Mouse (Mus musculus): ENCODE data around the gene Izumo1r. TPM values are rescaled to one million over a fixed set of nuclear protein-coding genes. Genes with fewer than 3 reads are reported as not detected.

Gene Izumo1r
- not detected in 2 replicates for polyA plus RNA-seq (2021; fragmentation: Nextera tagmentation)
- long read RNA-seq, experiment 1, result 0 reads
- long read RNA-seq, experiment 2, result 0 reads

DNA sequence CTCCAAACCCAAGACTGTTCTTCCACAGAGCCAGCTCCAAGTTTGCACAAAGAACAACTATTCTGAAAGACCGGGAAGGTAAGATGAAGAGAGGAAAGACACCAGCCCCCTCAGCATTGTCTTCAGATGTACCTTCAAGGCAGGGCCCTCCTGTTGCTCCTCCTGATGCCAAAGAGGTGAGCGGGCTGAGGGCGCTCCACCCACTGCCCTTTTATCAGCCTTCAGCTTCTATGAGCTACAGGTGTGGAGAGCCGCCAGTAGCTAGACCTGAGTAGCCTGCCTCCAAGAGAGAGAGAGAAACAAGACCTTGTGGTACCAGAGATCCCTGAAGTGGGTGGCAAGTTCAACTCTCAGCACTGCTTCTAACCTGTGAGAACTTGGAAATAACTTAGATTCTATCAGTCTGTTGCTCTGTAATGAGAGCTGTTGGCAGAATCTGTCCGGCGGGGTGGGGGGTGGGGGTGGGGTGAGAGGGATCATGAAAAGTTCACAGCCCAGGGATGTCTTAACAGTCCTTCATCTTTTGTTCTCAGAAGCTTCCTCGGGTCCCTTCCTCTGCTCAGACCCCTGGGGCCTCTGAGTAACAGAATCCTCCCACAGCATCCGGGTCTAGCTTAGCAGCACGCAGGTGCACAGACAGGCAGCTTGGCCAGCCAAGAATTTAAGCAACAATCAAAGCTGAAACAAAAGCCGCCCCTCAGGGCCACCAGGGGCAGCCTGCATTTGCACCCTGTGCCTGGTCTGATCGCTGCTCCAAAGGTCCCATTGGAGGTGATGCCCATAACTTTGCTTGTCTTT lies at the start of gene Izumo1r:
Gene Izumo1r (minus strand): TSS at position 369 of the 798 bp plus-strand sequence.

DNA sequence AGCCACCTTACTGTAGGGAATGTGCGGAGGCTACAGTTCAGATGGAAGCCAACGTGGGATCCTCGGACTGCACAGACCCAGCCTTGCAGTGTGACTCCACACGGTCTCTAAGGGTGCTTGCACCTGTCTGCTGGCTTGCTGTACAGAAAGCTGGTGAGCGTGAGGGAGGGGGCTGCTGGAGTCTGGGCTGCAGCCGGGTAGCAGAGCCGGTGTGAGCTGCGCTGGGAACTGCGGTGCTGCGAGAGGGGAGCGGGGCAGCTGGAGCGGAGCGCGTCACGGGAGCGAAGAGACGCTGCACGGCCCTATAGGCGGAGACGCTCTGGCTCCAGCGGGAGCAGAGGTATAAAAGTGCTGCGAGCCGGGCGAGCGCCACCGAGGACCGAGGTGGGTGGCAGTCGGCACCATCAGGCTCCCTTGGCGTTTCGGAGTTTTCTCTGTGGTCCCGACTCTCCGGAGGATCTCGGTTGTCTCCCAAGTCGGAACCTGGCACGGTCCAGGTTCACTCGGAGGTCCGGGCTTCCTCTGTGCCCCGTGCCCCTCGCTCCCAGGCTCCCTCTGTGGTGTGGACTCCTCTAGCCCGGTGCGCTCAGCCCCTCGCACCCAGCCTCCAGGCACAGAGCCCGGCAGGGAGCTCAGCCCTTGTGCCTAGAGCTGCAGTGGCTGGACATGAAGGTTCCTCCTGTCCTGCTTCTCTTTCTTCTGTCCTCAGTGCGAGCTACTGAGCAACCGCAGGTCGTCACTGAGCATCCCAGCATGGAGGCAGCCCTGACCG lies 43.7 kb downstream of the Izumo1r start, which contains the start of gene Gpr83:
Gene Gpr83 (plus strand): TSS at position 343 of the 772 bp plus-strand sequence.

Other genes starting within 250 kb of the Izumo1r start
- gene Piwil4, start 163.2 kb downstream of the Izumo1r start, polyA plus RNA-seq (2021; fragmentation: Nextera tagmentation), result not detected in 2 replicates
- gene Fut4, start 151.6 kb downstream of the Izumo1r start, polyA plus RNA-seq (2021; fragmentation: Nextera tagmentation), result 0.08 and 0.17 TPM in 2 replicates
- 2.0 and 2.2 TPM in 2 replicates for gene 1700012B09Rik, start 132.9 kb downstream of the Izumo1r start, polyA plus RNA-seq (2021; fragmentation: Nextera tagmentation)
- gene Mre11a, start 119.3 kb downstream of the Izumo1r start, polyA plus RNA-seq (2021; fragmentation: Nextera tagmentation), result 3.5 and 4.6 TPM in 2 replicates
- gene Ankrd49, start 119.1 kb downstream of the Izumo1r start, polyA plus RNA-seq (2021; fragmentation: Nextera tagmentation), result 12.0 and 15.6 TPM in 2 replicates
- gene Gpr83, start 43.7 kb downstream of the Izumo1r start, polyA plus RNA-seq (2021; fragmentation: Nextera tagmentation), result 12.9 and 18.5 TPM in 2 replicates
- 24.5 and 32.9 TPM in 2 replicates for gene Panx1, start 141.5 kb upstream of the Izumo1r start, polyA plus RNA-seq (2021; fragmentation: Nextera tagmentation)
- not detected in 2 replicates for gene Hephl1, start 208.2 kb upstream of the Izumo1r start, polyA plus RNA-seq (2021; fragmentation: Nextera tagmentation)

All from left cerebral cortex, adult 6 months (tissue).